ENCODE assay signal across 2 mouse cellular contexts in genomic region chr7:24851596-24852325, GRCm38 (mm10).
TF ChIP-seq lines count a peak whose summit lies in the region.

No protein-coding gene starts in this region.

TF ChIP-seq in CH12.LX, 34 proteins besides CTCF, POLR2A, EP300 and RAD21:
- TF ChIP-seq MXI1 (IDR thresholded peaks at IDR 0.05; ENCODE audit: low read depth, low read length): 0 out of 2 replicates have a peak, but pooled peaks have one; percentile 14
- no peak for TF ChIP-seq USF2 (conservative IDR thresholded peaks at IDR 0.05; ENCODE audit: low read depth, low read length)
- peak; percentile 40; the same call in 1 of the 2 replicates for TF ChIP-seq MYC (IDR thresholded peaks at IDR 0.05; ENCODE audit: low read depth, low read length)
- TF ChIP-seq RCOR1 (conservative IDR thresholded peaks at IDR 0.05; ENCODE audit: low read depth, low read length): no peak
- TF ChIP-seq SIN3A (IDR thresholded peaks at IDR 0.05; ENCODE audit: low read length): 0 out of 2 replicates have a peak, but pooled peaks have one; percentile 19

TF ChIP-seq in MEL, 35 proteins besides CTCF, POLR2A, EP300 and RAD21:
- TF ChIP-seq ZMIZ1 (IDR thresholded peaks at IDR 0.05; ENCODE audit: low read depth, low read length) (no peak), GATA1 (IDR thresholded peaks at IDR 0.05; ENCODE audit: low read depth, low read length) (peak; percentile 63; the same call in 1 of the 2 replicates), USF1 (IDR thresholded peaks at IDR 0.05; ENCODE audit: low read depth, low read length) (peak; percentile 49; the same call in 1 of the 2 replicates)
